In the genomic region with DNA sequence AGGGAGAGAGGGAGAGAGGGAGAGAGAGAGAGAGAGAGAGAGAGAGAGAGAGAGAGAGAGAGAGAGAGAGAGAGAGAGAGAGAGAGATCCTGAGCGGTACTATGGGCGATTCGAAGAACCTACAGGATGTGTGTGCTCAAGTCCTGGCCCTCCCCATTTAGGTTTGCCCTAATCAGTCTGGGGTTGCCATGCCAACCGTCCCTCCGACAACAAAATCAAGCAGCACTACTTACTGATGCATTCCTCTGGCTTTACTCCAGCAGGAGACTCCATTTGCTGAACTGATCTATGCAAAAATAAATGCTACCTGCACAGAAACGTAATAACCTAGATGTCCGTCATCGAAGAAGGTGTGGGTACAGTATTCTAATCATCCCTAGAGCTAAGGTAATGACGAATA, we compare ENCODE assay signal across 8 mouse cellular contexts. TPM values are rescaled to one million over a fixed set of nuclear protein-coding genes. Genes with fewer than 3 reads are reported as not detected.
DNase-seq lines count a peak whose midpoint lies in the region; TF ChIP-seq lines count a peak whose summit lies in the region.

No protein-coding gene starts in this region.

- intact Hi-C loops in gastrocnemius, adult 2 months (cut with DNase I) = loop anchor here (2.0 kb wide), 1 partner anchor 19 kb away; no protein-coding TSS in a partner anchor
- intact Hi-C loops in gastrocnemius, postnatal 36 days (cut with DNase I) = no loop called here

- DNase-seq in gastrocnemius, adult 2 months = peak; percentile 51
- DNase-seq in gastrocnemius, postnatal 36 days = no peak
- DNase-seq in cerebellum, adult 8-10 months = peak; percentile 54
- DNase-seq in frontal cortex, postnatal 10 days (ENCODE audit: low spot score in 2 of 2) = peak; percentile 58 to 71
- DNase-seq in hindlimb bud, embryonic 11.5 days (ENCODE audit: extremely low spot score, low read depth, low spot score) = peak; percentile 58
- peak; percentile 55 to 61 for DNase-seq in left cerebral cortex, adult 18-20 months (ENCODE audit: low spot score in 2 of 2)
- peak; percentile 82 for DNase-seq in lung, postnatal 36 days
- peak; percentile 54 for DNase-seq in right cerebral cortex, postnatal 25 days

- peak overlapping the region; percentile 94 for H3K27ac ChIP-seq in gastrocnemius, adult 2 months

- H3K4me3 ChIP-seq in gastrocnemius, adult 2 months = peak overlapping the region; percentile 82

- TF ChIP-seq CTCF in gastrocnemius, adult 2 months (IDR thresholded peaks at IDR 0.05) = no peak

RNA-seq across cellular contexts. Expression of a gene that starts 20.0 kb away (rescaled TPM):
- total RNA-seq in gastrocnemius, adult 2 months (2021) = 1 to 10 TPM; 7.5 to 8.6 TPM
- 1 to 10 TPM; 7.8 to 9.2 TPM for total RNA-seq in gastrocnemius, postnatal 36 days (2021)
- total RNA-seq in left cerebral cortex, adult 18-20 months (2021) = 10 to 100 TPM; 79.8 to 83.6 TPM

RNA-seq across cellular contexts. Expression of a gene that starts 49.1 kb away (rescaled TPM):
- total RNA-seq in gastrocnemius, adult 2 months (2021) = under 1 TPM; 0.31 to 0.47 TPM
- total RNA-seq in gastrocnemius, postnatal 36 days (2021) = under 1 TPM; 0.51 to 0.69 TPM
- 10 to 100 TPM; 31.0 to 37.1 TPM for total RNA-seq in left cerebral cortex, adult 18-20 months (2021)

Comparison
In these comparisons a context has a peak if more than half of its experiments do, and no peak if none do; other contexts are left out.
1. DNase-seq: peak in gastrocnemius, adult 2 months (single experiment), cerebellum, adult 8-10 months (single experiment), frontal cortex, postnatal 10 days (2 of 2), hindlimb bud, embryonic 11.5 days (single experiment), left cerebral cortex, adult 18-20 months (2 of 2), lung, postnatal 36 days (single experiment) and right cerebral cortex, postnatal 25 days (single experiment); none in gastrocnemius, postnatal 36 days (0 of 2).
2. RNA of a gene that starts 20.0 kb away (total RNA-seq): 79.8 to 83.6 TPM in left cerebral cortex, adult 18-20 months; 7.8 to 9.2 TPM in gastrocnemius, postnatal 36 days and 7.5 to 8.6 TPM in gastrocnemius, adult 2 months; every median in the first group is over 4 times any median in the second.
3. RNA of a gene that starts 49.1 kb away (total RNA-seq): 31.0 to 37.1 TPM in left cerebral cortex, adult 18-20 months; 0.51 to 0.69 TPM in gastrocnemius, postnatal 36 days and 0.31 to 0.47 TPM in gastrocnemius, adult 2 months; every median in the first group is over 10 times any median in the second.